Mouse (Mus musculus) CH12.LX (cell line): ENCODE measurements at regions not wholly inside any gene's neighbourhood (a gene's known extent, or its start where the extent isn't known, plus 50 kb on each side); places are given as distances from the start of the nearest gene placed in this dataset.

Experiments
- DNase-seq: peaks from one replicate; pipeline ENCODE4 v3.0.0-alpha.2; 2013; ENCODE audit errors: extremely low read depth
- H3K27ac ChIP-seq: 2 replicates; pipeline ENCODE4 v1.5.1; 2012; ENCODE audit warnings: low read depth, mild to moderate bottlenecking, control low read depth, moderate library complexity; ENCODE audit not compliant: insufficient read depth
- H3K27me3 ChIP-seq: replicated peaks from 2 replicates; pipeline ENCODE3; 2012; ENCODE audit warnings: inconsistent platforms
- H3K36me3 ChIP-seq, 2 experiments: replicated peaks in 1 of 2; 2 replicates each; pipeline versions ENCODE3 to v1.6.1; 2012; ENCODE audit warnings: inconsistent platforms in 1 of 2, low read length in 1 of 2, mild to moderate bottlenecking in 1 of 2, mixed read lengths in 1 of 2, moderate library complexity in 1 of 2; ENCODE audit not compliant: control insufficient read depth in 1 of 2, insufficient read depth in 1 of 2
- H3K4me1 ChIP-seq, 2 experiments: 2 replicates each; pipeline ENCODE4 v1.6.1; 2012; ENCODE audit warnings: inconsistent platforms in 1 of 2, moderate library complexity in 1 of 2; ENCODE audit not compliant: insufficient read depth in 2 of 2, control insufficient read depth in 1 of 2
- H3K4me2 ChIP-seq: 2 replicates; pipeline ENCODE4 v1.6.1; 2012; ENCODE audit warnings: low read depth, mild to moderate bottlenecking, control low read depth; ENCODE audit not compliant: poor library complexity, insufficient read depth, severe bottlenecking
- H3K4me3 ChIP-seq, 3 experiments: fragments of 150-350 bp in 1 of 3; sonication (generic) in 1 of 3; replicated peaks in 1 of 3; 2 replicates each; pipeline versions ENCODE3 to v1.5.1; 2011 to 2012; ENCODE audit warnings: low read depth in 2 of 3, low read length in 2 of 3, mild to moderate bottlenecking in 2 of 3, moderate library complexity in 2 of 3, control low read depth in 1 of 3, improper control_type of control experiment in 1 of 3, inconsistent platforms in 1 of 3, mixed read lengths in 1 of 3; ENCODE audit not compliant: poor library complexity in 1 of 3
- H3K79me2 ChIP-seq: replicated peaks from 2 replicates; pipeline ENCODE4 v1.6.1; 2012; ENCODE audit warnings: mild to moderate bottlenecking, moderate library complexity; ENCODE audit not compliant: control insufficient read depth, poor library complexity, insufficient read depth, severe bottlenecking; ENCODE audit errors: extremely low read depth
- H3K9ac ChIP-seq: 2 replicates; pipeline ENCODE4 v1.6.1; 2012; ENCODE audit warnings: low read depth, mild to moderate bottlenecking, control low read depth, moderate library complexity; ENCODE audit not compliant: insufficient read depth
- H3K9me3 ChIP-seq: replicated peaks from 2 replicates; pipeline ENCODE3; 2012; ENCODE audit warnings: low read length, inconsistent platforms, mixed read lengths
- BHLHE40 ChIP-seq: IDR thresholded peaks from 2 replicates; pipeline ENCODE4 v1.6.1; 2011; ENCODE audit warnings: mild to moderate bottlenecking, low read depth, low read length, improper control_type of control experiment
- CHD2 ChIP-seq: IDR thresholded peaks from 2 replicates; pipeline ENCODE4 v1.6.1; 2011; ENCODE audit warnings: low read length, improper control_type of control experiment
- CTCF ChIP-seq, 2 experiments: IDR thresholded peaks in 1 of 2; conservative IDR thresholded peaks in 1 of 2; 2 replicates each; pipeline ENCODE4 v1.5.1; 2011 to 2012; ENCODE audit warnings: low read depth in 2 of 2, low read length in 2 of 2, improper control_type of control experiment in 1 of 2, inconsistent platforms in 1 of 2, mild to moderate bottlenecking in 1 of 2, moderate library complexity in 1 of 2
- ELF1 ChIP-seq: IDR thresholded peaks from 2 replicates; pipeline ENCODE4 v1.6.1; 2014; ENCODE audit warnings: low read depth, mild to moderate bottlenecking, inconsistent platforms, low read length, improper control_type of control experiment
- GABPA ChIP-seq: IDR thresholded peaks from 2 replicates; pipeline ENCODE4 v1.6.1; 2012; ENCODE audit warnings: low read depth, low read length, improper control_type of control experiment, inconsistent platforms; ENCODE audit not compliant: insufficient replicate concordance
- HCFC1 ChIP-seq: IDR thresholded peaks from 2 replicates; pipeline ENCODE4 v1.6.1; 2012; ENCODE audit warnings: low read depth, mild to moderate bottlenecking, inconsistent platforms, low read length, improper control_type of control experiment
- IRF4 ChIP-seq: IDR thresholded peaks from 2 replicates; pipeline ENCODE4 v1.6.1; 2014; ENCODE audit warnings: low read depth, mild to moderate bottlenecking, inconsistent platforms, low read length, improper control_type of control experiment
- JUND ChIP-seq: conservative IDR thresholded peaks from 2 replicates; pipeline ENCODE4 v1.6.1; 2011; ENCODE audit warnings: low read depth, low read length, improper control_type of control experiment
- MAFK ChIP-seq: IDR thresholded peaks from 2 replicates; pipeline ENCODE4 v1.6.1; 2011; ENCODE audit warnings: low read length, improper control_type of control experiment; ENCODE audit not compliant: insufficient replicate concordance
- MAX ChIP-seq: IDR thresholded peaks from 2 replicates; pipeline ENCODE4 v1.6.1; 2011; ENCODE audit warnings: low read length, improper control_type of control experiment
- MEF2A ChIP-seq: IDR thresholded peaks from 2 replicates; pipeline ENCODE4 v1.6.1; 2014; ENCODE audit warnings: low read depth, mild to moderate bottlenecking, inconsistent platforms, low read length, improper control_type of control experiment, borderline replicate concordance
- MYC ChIP-seq: IDR thresholded peaks from 2 replicates; pipeline ENCODE4 v1.6.1; 2011; ENCODE audit warnings: low read depth, mild to moderate bottlenecking, improper control_type of control experiment, low read length
- NELFE ChIP-seq: IDR thresholded peaks from 2 replicates; pipeline ENCODE4 v1.6.1; 2011; ENCODE audit warnings: low read depth, low read length, improper control_type of control experiment
- NRF1 ChIP-seq: IDR thresholded peaks from 2 replicates; pipeline ENCODE4 v1.6.1; 2014; ENCODE audit warnings: low read depth, mild to moderate bottlenecking, inconsistent platforms, low read length, improper control_type of control experiment, moderate library complexity
- POLR2A ChIP-seq: IDR thresholded peaks from 2 replicates; pipeline ENCODE4 v1.6.1; 2011; ENCODE audit warnings: low read depth, mild to moderate bottlenecking, improper control_type of control experiment, low read length
- POLR2AphosphoS2 ChIP-seq: IDR thresholded peaks from 2 replicates; pipeline ENCODE4 v1.6.1; 2011; ENCODE audit warnings: low read depth, low read length, improper control_type of control experiment
- RAD21 ChIP-seq: IDR thresholded peaks from 2 replicates; pipeline ENCODE4 v1.6.1; 2011; ENCODE audit warnings: low read depth, mild to moderate bottlenecking, low read length, improper control_type of control experiment, moderate library complexity
- SMC3 ChIP-seq: IDR thresholded peaks from 2 replicates; pipeline ENCODE4 v1.6.1; 2011; ENCODE audit warnings: low read depth, low read length, improper control_type of control experiment
- TBP ChIP-seq: conservative IDR thresholded peaks from 2 replicates; pipeline ENCODE4 v1.6.1; 2011; ENCODE audit warnings: low read depth, low read length, improper control_type of control experiment
- TCF12 ChIP-seq: IDR thresholded peaks from 2 replicates; pipeline ENCODE4 v1.6.1; 2014; ENCODE audit warnings: low read depth, mild to moderate bottlenecking, inconsistent platforms, low read length, improper control_type of control experiment
- USF1 ChIP-seq: IDR thresholded peaks from 2 replicates; pipeline ENCODE4 v1.6.1; 2014; ENCODE audit warnings: low read depth, mild to moderate bottlenecking, inconsistent platforms, low read length, improper control_type of control experiment
- ZNF384 ChIP-seq: IDR thresholded peaks from 2 replicates; pipeline ENCODE4 v1.6.1; 2012; ENCODE audit warnings: low read depth, low read length, improper control_type of control experiment, inconsistent platforms
- dilution Hi-C: fragments of 300-500 bp; cut with MboI; formaldehyde crosslinking; loops from 2 replicates; pipeline ENCODE4 v1.14.3; 2020; ENCODE audit warnings: low sequenced_read_pairs; ENCODE audit not compliant: extremely low pct_unique_long_range_greater_than_20kb, extremely low pct_ligation_motif_present
- in situ Hi-C: fragments of 300-500 bp; cut with MboI; formaldehyde crosslinking; loops from 3 replicates; pipeline ENCODE4 v1.14.3; 2019; ENCODE audit warnings: low sequenced_read_pairs, low pct_ligation_motif_present, low pct_unique_long_range_greater_than_20kb, mixed read lengths

GRCm38 (mm10) chr8:10899581-10900155 is 108.6 kb downstream of the Irs2 start:
- TF ChIP-seq GABPA (no peak), MYC (no peak), SMC3 (no peak), ELF1 (no peak), NELFE (no peak), ZNF384 (no peak), MEF2A (no peak), NRF1 (no peak), MAFK (no peak), POLR2A (no peak), BHLHE40 (no peak), TCF12 (no peak), MAX (no peak), JUND (no peak), TBP (no peak), USF1 (no peak)
- TF ChIP-seq, all 38 proteins: peak for 0
- in situ Hi-C loops (no loop called here), dilution Hi-C loops (no loop called here)
- no peak overlapping the region for H3K9ac ChIP-seq
- H3K4me2 ChIP-seq = no peak overlapping the region
- no peak overlapping the region for H3K27ac ChIP-seq
- H3K27me3 ChIP-seq = no peaks in the 10 kb centered on the region
- no peak for DNase-seq
- H3K4me3 ChIP-seq = no peak overlapping the region
- H3K4me1 ChIP-seq = peaks cover 13 to 37% of the 10 kb centered on the region in 2 experiments
- peaks cover 0 to 2% of the 10 kb centered on the region in 2 experiments for H3K36me3 ChIP-seq
- no peaks in the 10 kb centered on the region for H3K79me2 ChIP-seq
- no peaks in the 10 kb centered on the region for H3K9me3 ChIP-seq

- DNase-seq = no peak
- in situ Hi-C loops (no loop called here), dilution Hi-C loops (no loop called here)
- Histone ChIP-seq H3K27me3 (no peaks in the 10 kb centered on the region), H3K4me2 (no peak overlapping the region), H3K4me1 (peaks cover 13 to 37% of the 10 kb centered on the region in 2 experiments), H3K27ac (no peak overlapping the region), H3K79me2 (no peaks in the 10 kb centered on the region), H3K9ac (no peak overlapping the region), H3K4me3 (no peak overlapping the region), H3K9me3 (no peaks in the 10 kb centered on the region), H3K36me3 (peaks cover 0 to 2% of the 10 kb centered on the region in 2 experiments)
- TF ChIP-seq IRF4 = no peak
- TF ChIP-seq RAD21 = no peak
- TF ChIP-seq CTCF (conservative IDR thresholded peaks at IDR 0.05 in 1 of 2, IDR thresholded peaks at IDR 0.05 in 1 of 2; ENCODE audit: low read depth in 2 of 2, low read length in 2 of 2) = no peak
- TF ChIP-seq POLR2AphosphoS2 = no peak
- TF ChIP-seq GABPA = no peak
- TF ChIP-seq MYC = no peak
- no peak for TF ChIP-seq CHD2
- TF ChIP-seq HCFC1 = no peak
These were observed 109.4 kb downstream of the Irs2 start for GRCm38 (mm10) chr8:10898562-10899527.
